Mouse (Mus musculus) thymus, postnatal 36 days (tissue): ENCODE measurements around the gene Ccdc167.

Source experiments
- DNase-seq, 2 experiments: peaks; one replicate each; pipeline ENCODE4 v3.0.0; 2022; ENCODE audit warnings: mixed read lengths in 2 of 2

Ccdc167 gene

DNA sequence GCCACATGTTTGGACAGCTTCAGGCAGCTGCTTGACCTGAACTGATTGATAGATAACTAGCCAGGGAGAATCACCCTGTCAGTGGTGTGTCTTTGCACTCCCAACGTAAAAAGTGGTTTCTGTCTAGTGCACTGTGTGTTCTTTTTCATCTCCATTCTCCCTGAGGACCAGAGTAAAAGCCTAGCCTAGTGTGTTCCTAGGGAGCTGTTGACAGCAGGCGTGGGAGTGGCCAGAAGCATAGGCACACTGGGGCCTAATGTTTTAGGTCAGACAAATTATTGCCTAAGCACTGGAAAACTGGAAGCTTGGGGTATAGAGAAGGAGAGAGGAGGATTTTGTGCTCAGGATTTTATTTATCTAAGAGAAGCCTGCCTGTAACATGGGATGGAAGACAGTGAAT, 33.7 kb downstream of the Ccdc167 start:
- DNase-seq, result no peak

DNA sequence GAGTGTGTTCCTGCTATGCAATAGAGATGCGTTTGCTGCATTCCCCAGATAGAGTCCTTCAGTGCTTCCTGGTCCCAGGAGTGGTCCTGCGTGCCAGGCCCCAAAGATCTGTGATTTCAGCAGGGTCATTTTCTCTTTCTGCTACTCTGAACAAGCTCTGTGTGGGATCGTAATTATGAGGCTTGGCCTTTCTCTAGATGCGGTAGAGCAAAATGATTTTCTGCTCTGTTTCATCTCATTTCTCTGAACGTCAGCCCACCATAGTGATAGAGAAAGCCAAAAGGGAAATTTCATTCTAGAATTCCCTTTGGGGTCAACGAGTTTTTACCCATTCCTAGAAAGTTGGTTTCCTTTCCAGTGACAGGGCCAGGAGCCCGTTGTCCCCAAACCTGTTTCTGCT, 34.6 kb downstream of the Ccdc167 start:
- no peak for DNase-seq

DNA sequence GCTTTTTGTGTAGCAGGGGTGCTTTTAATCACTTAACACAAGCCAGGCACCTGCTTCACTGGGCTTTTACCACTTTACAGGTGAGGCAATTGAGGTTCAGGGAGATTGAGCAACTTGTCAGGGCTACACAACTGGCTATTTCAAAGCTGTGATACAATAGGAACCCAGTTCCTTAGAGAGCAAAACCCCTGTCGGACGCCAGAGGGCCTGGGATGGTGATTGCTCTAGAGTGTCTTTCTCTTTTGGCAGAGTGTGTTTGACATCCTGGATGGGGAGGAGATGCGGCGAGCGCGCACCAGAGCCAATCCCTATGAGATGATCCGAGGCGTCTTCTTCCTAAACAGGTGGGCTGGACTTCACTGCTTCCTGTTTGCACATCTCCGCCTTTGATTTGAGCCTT, 35.2 kb downstream of the Ccdc167 start:
- no peak for DNase-seq

DNA sequence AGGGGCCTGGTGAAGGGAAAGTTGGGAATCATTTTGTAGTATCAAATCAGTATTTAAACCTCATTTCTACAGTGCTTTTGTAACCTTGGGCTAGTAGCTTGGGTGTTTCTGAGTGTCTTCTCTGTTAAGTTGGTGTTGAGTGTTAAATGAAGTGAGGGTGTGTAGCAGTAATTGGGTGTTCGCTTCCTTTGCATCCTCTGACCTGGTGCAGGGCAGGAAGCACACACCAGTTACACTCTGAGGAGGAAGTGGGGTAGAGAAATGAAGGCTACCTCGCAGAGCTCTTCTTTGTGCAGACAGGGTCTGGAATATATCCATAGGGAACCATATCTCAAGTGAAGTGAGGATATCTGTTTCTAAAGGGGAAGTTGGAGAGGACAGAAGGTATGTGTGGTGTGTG, 35.9 kb downstream of the Ccdc167 start:
- no peak for DNase-seq

DNA sequence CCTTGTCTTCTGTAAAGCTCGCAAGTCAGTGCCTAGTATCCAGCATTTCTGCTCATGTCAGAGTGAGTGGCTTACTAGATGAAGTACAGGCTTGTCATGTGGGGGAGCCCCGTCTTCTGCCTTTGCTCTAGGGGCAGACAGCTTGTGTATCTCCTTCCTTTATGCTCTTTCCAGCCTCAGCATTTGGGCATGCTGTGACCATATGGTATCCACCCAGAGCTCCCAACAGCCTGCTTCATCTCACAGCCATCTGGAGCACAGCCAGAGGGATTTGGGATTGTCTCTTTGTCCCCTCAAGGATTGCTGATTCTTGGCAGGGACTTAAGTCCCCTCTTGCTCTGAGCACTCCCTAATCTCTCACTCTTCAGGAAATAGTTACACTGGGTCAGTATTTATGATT, 36.7 kb downstream of the Ccdc167 start:
- no peak for DNase-seq

DNA sequence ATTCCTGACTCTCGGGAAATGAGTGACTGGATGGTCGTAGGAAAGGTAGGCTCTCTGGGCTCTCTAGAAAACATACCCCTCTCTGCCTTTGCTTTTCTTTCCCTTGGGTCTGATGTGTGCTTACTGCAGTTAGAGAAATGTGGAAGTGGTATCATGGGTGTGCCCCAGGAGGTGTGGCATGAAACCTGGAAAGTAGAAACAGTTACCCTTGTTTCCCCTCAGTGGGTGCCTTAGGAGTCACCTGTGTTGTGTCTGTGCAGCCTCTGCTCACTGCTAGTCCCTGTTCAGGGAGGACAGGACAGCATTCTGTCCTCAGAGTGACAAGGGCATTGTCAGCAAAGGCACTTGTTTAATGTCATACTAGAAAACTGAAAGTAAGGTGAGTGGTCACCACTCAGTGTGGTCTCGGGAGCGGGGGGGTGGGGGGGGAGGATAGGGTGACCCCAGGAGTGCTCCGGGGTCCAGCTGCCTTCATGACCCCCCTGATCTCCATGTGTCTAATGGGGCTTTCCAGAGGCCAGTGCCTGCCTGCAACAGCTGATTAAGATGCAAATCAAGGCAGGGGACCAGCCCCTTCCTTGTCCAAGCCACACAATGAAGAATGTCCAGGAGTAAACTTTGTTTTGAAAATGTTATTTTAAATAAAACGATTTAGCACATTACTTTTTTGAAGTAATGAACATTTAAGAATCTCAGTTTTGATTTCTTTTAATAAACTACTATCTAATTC, 37.6 kb downstream of the Ccdc167 start:
- DNase-seq, result no peak

DNA sequence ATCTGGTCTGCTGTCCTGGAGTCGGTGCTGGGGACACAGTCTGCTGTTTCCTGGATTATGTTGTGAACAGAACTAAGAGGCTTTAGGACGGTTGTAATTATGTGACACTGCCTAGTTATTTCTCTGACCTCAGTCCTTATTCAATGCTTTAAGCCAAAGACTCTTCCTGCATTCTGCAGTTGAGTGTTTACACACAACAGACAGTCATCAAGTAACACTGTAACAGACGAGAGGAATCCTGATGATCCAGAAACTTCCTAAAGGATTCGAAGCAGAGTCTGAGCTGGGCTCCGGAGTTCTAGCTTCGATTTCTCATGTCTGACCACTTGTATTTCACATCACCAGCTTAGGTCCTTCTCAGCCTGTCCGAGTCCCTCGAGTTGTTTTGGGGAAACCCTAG, 38.3 kb downstream of the Ccdc167 start:
- no peak for DNase-seq

DNA sequence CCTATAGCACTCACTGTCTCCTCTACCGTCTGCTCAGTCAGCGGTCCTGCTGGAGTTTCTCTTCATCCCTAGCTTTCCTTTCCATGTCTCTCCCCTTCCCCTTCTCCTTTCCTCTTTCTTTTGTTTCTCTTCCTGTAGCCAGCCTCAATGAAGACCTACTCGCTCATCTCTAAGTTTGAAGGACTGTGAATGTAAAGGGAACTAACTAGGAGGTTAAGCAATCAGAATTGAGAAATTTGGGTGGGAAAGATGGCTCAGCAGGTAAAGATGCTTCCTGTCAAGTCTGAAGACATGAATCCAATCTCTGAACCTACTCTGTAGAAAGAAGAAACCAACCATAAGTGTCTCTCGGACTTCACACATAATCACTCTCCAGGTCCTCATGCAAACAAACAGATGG, 43.5 kb downstream of the Ccdc167 start:
- DNase-seq, result no peak

DNA sequence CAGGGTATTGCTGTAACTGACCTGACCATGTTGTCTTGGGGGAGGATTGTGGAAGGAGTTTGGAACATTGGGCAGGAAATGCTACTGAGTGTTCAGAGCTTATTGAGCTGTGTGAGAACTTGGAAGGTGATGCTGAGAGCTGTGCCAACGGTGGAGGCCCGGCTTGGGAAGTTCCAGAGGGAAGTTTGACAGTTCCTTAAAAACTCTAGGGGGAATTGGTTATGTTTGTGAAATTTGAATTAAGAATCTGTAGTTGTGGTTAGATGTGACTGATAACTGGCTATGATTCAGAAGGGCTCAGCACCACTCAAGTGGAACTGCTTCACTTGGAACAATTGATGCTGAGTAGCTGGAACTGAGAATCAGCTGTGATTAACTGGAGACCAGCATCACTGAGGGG, 45.8 kb downstream of the Ccdc167 start:
- no peak for DNase-seq

DNA sequence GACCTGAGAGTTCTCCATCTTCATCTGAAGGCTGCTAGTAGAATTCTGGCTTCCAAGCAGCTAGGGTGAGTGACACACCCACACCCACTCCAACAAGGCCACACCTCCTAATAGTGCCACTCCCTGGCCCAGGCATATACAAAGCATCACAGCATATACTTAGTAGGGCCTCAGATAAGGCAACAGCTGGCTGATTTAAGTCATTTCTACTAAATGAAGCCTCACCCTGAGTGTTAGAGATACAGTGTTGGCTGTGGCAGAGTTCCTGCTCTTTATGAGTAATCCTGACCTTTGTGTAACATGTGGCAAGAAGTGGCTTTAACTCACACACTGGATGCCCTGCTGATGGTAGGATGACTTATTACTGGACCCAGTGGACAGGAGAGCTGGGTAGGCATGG, 46.9 kb downstream of the Ccdc167 start:
- DNase-seq, result no peak

DNA sequence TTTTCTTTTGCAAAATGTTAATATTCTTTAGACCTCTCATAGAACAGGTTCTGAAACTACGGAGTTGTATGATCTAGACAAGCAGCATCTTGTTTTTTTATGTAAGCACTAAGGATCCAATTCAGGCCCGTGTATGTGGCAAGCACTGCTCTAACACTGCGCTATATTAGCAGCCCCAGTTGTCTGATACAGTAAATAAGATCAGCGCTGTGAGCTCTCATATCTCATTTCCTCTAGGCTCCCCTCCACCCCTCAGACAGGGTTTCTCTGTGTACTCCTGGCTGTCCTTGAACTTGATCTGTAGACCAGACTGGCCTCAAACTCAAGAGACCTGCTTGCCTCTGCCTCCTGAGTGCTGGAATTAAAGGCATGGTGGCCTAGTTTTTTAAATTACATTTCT, 47.8 kb downstream of the Ccdc167 start:
- no peak for DNase-seq

DNA sequence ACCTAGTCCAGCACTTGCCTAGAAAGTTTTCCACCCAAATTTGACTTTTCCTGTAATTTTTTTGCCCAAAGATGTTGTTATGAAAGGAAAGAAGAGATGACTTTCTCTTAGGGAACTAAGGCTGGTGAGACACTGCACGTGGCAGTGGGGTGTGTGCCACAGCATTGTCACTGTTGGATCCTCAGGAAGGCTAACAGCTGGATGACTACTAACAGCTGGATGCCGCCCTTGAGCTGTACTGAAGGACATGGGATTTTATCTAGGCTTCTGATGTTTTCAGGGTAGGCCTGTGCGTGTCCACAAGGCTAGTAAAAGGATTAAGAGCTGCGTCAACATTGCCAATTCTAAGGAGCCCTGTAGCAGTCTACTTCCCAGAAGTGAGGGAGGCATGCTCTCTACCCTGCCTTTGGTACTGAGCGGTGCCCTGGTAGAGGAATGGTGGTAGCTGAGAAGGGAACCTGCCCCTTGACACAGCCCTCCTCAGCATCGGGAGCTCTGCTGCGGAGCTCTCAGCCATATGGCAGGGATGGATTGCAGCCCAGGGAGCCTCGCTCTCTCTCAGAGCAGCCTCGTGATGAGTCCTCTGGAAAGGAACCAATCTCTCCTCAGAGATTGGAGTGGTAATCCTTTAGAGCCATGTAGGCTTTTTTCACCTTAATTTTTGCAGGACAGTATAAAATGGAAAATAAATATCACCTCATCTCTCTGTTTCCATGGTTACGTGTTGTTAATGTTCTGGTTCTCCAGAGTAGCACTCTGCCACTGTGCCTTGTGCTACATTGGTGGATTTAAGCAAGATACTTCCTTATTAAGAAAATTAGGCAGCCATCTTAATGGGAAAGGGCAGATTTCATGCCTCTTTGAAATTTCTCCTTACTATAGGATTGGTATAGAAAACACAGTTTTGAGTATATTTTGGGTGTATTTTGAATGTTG, 48.5 kb downstream of the Ccdc167 start:
- DNase-seq, result no peak

DNA sequence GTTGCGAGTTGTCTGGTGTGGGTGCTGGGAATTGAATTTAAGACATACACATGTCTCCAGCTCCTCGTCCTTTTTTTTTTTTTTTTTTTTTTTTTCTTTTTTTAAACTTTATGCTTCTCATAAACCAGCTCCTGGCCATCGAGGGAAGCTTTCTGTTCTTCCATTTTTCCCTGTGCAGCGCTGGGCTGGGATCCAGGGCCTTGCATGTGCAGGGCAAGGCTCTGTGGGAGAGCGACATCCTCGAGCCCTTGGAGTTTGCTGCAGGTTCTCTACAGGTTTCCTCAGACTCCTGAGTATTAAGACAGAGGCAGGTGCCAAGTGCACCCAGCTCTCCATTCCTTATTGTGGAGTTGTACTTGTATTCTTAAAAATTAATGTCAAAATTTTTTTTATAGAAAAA, 54.7 kb downstream of the Ccdc167 start:
- no peak for DNase-seq

DNA sequence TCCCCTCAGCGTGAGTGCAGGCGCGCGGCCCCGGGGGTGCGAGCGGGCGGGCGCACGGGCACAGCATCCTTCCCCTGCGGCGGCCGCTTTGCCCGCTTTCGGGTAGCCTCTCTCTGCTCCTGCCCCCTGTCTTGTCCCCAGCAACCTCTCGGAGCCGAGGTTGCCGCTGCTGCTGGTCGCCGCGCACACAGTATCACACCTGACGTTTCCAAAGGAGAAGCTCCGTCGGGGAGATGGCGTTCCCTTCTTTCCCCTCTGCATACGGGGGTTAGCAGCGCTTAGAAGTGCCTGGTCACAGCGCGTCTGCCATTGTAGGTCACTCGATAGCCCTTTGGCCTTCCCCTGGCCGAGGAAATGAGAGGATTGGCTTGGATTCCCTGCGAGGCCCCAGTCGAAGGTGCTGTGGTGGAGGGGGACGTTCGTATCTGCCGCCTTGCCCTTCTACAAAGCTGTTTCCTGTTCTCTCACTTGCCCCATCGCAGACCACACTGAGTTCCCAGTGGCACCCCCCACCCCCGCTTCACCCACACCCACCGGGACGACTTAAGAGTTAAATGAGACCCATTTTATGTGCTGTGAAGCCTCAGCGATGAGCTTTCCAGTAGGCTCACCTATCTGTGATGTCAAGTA, 56.0 kb downstream of the Ccdc167 start:
- peak; percentile 44 to 52 for DNase-seq

DNA sequence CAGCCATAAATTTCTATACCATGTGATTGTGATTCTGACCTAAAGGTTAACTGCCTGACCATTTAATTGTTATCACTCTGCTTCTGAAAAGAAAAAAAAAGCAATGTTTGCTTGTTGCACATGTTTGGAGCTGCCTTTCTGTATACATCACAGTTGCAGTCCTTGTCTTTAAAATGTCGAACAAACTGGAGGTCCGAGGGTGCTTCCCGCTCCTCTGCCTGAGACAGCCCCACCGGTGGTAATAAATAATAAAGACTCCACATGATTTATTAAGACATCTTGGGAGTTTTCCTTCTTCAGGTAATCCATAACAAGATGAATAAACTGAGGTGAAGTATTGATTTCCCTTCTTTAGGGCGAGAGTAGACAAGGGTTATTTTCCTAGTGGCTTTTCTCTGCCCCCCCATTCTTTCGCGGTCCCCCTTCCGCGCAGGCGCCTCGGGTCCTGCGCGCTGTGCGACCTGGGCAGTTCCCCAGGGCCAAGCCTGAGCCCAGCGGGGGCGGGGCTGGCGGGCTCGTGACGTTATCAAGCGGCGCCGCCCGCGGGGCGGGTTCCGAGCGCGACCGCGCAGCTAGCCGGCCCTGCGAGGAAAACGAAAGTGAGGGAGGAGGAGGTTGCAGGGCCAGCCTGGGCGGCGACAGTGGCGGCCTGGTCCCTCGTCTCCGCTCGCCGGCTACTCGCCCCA, 56.6 kb downstream of the Ccdc167 start, which contains the start of gene Cmtr1:
Cmtr1 (plus strand) TSS at position 520 of the 686 bp plus-strand sequence.
- DNase-seq, result peak; percentile 94

DNA sequence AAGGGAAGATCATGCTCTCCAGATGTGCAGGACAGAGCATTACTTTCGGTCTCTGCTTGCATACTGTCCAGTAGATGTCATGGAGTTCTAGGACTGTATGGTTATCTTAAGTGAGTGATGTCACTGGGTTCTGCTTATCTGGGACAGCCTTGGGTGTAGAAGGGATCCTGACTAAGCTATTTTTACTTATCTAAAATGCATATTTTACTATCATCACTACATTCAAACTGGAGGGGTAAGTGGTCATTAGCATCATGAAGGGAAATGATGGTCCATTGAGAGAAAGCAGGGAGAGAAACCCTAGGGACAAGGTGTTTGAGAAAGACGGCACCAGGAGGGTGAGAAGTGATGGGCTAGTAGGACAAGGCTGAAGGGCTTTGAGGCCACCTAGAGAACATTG, 58.6 kb downstream of the Ccdc167 start:
- DNase-seq, result no peak

DNA sequence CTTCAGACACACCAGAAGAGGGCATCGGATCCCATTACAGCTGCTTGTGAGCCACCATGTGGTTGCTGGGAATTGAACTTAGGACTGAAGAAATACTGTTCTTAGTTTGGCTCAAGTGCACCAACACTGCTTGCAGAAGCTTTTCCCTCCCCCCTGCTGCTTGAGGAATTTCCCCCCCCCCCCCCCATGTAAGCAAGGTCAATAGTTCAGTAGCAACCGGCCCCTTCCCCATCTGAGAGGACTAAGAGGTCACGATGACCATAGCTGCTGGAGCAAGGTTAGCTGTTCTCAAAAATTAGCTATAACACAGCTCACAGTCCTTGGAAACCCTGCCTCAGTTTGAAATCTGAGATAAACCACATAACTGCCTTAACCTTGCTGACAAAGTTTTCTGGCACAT, 74.6 kb downstream of the Ccdc167 start:
- DNase-seq, result no peak

DNA sequence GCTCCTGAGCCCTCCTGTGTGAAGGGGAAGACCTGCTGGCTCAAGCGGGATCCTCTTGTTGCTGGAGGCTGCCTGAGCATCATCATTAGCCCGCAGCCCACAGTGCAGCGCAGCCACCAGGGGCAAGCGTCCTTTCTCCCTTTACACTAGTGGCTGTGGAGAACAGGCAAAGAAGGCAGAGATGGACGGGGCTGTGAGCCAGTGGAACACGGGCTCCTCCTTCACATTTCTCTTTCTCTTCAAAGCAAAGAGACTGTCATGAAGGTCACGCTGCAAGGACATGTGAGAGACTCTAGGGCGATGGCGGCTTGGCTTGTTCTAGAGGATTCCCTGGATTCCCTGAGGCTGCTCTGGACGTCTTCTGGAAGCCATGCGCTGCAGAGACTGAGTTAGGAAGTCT, 75.9 kb downstream of the Ccdc167 start:
- DNase-seq, result no peak

DNA sequence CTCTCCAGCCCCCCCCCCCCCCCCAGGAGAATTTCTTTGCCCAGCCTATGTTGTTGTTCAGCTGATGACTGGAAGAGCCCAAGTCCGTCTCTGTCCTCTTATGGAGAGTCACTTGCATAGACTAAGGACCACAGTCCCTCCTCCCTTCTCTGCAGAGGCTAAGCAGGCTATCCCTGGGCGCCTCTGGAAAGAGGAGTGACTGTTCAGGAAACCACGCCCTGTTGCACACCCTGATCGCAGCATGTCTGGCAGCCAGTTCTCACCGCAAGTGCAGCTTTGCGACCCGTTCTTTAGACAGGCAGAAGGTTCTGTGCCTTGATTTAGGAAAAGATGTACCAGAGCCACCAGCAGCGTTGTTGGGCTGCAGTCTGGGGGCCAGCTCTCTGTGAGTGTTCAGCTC, 78.9 kb downstream of the Ccdc167 start:
- no peak for DNase-seq

DNA sequence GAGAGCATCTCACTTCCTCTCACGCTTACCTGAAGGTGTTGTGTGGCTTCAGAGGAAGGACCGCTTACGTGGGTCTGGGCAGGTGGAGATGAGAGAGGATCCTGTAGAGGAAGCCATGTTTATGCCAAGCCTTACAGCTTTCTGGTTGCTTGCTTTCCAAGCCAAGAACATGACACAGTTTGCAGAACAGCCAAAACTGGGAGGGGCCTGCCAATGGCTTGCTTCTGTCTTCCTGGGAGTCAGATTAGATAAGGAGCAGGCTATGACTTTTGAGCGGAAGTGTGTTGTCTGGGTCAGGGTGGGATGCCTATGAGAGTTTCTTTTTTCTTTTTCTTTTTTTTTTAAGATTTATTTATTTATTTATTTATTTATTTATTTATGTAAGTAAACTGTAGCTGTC, 79.5 kb downstream of the Ccdc167 start:
- no peak for DNase-seq
